Mouse (Mus musculus) liver, adult 2 months (tissue): Measurements from ENCODE around the gene Gas2l3.

Experiments used
- CTCF ChIP-seq: fragments of 200-500 bp; IDR thresholded peaks from 2 replicates; pipeline ENCODE4 v1.5.1; 2011; ENCODE audit warnings: low read depth, low read length, control low read depth
- POLR2A ChIP-seq: fragments of 200-500 bp; IDR thresholded peaks from 2 replicates; pipeline ENCODE4 v1.6.1; 2011; ENCODE audit warnings: low read length, control low read depth; ENCODE audit not compliant: insufficient read depth; ENCODE audit errors: extremely low read depth

- no peak for TF ChIP-seq CTCF
- no peak for TF ChIP-seq POLR2A
Measured at GRCm38 (mm10) chr10:89458770-89459169, 15.0 kb upstream of the Gas2l3 start.
